Mouse (Mus musculus) embryonic fibroblast, embryonic 13.5 days (primary cell): ENCODE measurements at regions not wholly inside any gene's neighbourhood (a gene's known extent, or its start where the extent isn't known, plus 50 kb on each side); places are given as distances from the start of the nearest gene placed in this dataset.

Source experiments
- CTCF ChIP-seq: IDR thresholded peaks from 2 replicates; pipeline ENCODE4 v1.5.1; 2011; ENCODE audit warnings: mild to moderate bottlenecking, control low read depth, low read length, moderate library complexity, borderline replicate concordance; ENCODE audit not compliant: insufficient read depth
- POLR2A ChIP-seq: IDR thresholded peaks from 2 replicates; pipeline ENCODE4 v1.6.1; 2011; ENCODE audit warnings: low read depth, mild to moderate bottlenecking, control low read depth, low read length, moderate library complexity

DNA sequence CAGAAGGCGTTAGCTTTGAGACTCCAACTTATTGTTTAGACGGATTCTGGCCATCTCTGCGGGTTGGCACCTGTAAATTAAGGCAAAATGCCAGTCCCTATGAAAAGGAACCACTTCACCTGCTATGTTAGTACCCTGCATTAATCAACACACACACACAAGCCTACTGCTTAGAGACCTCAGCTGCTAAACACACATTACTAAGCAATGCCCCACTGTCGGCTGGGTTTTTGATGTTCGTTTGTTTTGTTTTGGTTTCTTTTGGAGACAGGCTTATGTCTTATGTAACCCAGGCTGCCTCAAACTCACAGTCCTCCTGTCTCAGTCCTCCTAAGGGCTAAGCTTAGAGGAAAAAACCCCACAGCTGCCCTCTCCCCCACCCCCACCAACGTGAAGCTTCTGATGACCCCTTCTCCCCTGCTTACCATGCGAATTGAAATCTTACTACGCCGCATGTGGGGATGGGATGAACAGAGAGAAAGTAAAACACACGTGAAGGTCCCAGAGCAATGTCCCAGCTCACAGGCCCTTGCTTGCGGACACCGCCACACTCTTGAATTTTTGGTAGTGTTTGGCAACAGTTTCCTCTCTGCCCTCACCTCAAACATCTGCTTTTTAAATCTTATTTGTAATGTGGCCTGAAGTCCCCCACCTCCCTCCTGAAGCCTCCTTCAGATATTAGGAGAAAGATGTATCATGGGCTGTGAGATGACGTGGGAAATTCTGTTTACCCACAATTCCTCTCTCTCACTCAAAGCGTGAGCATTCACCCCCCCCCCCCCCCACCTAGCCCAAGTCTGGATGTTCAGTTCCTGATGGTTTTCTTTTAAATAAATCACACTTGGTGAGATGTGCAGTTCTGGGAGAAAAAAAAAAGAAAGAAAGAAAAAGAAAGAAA lies 70.1 kb downstream of the Tex35 start:
- TF ChIP-seq CTCF (no peak), POLR2A (no peak)
